In genomic region chr19:5606196-5606595, GRCm38 (mm10) we compare ENCODE assay signal across 29 mouse cellular contexts. TPM values are rescaled to one million over a fixed set of nuclear protein-coding genes. Genes with fewer than 3 reads are reported as not detected.
A peak's percentile ranks its signal among the peaks of the same experiment; 100 is the strongest.
DNase-seq lines count a peak whose midpoint lies in the region; ATAC-seq lines count a peak whose summit lies in the region.
"Had no signal": no experiment of that assay in that cellular context is flagged by ENCODE, and none has a peak within 500 bp of the region (broad histone marks: within the 10 kb centered on the region; RNA-seq: fewer than 3 reads in every experiment).

No protein-coding gene starts in this region.

- 90% methylated on average over 8 of the region's 8 CpGs for WGBS in hindbrain, embryonic 14.5 days

- H3K36me3 ChIP-seq in hindbrain, embryonic 14.5 days (replicated peaks; ENCODE audit: control insufficient read depth, insufficient read depth): peaks cover 62% of the 10 kb centered on the region

- intact Hi-C loops in heart, postnatal 25 days (cut with DNase I): no loop called here

- H3K4me1 ChIP-seq in hindbrain, embryonic 14.5 days (replicated peaks; ENCODE audit: control insufficient read depth, insufficient read depth, low read length): peaks cover 36% of the 10 kb centered on the region

- peak; percentile 32 for DNase-seq in adrenal gland, postnatal 14 days
- DNase-seq in adrenal gland, adult (ENCODE audit: inconsistent age in 2 of 2, low spot score in 1 of 2): no peak
- peak; percentile 25 for DNase-seq in heart, postnatal 4 days
- no peak for DNase-seq in heart, postnatal 25 days (ENCODE audit: low spot score)
- peak; percentile 42 for DNase-seq in lung, postnatal 10 days
- DNase-seq in lung, postnatal 36 days: no peak
- peak; percentile 21 for DNase-seq in retina, embryonic 14.5 days (ENCODE audit: low spot score)
- no peak for DNase-seq in hindbrain, embryonic 14.5 days (ENCODE audit: low spot score)
- DNase-seq: cerebellum, adult 8-10 months; kidney, adult 2 months; kidney, postnatal 10 days; left cerebral cortex, postnatal 4 days; midbrain, embryonic 14.5 days; thymus, postnatal 36 days had no signal

- H3K4me2 ChIP-seq in hindbrain, embryonic 14.5 days (replicated peaks): no peak overlapping the region
- H3K4me2 ChIP-seq: embryonic facial prominence, embryonic 12.5 days; forebrain, embryonic 15.5 days; liver, embryonic 11.5 days; lung, embryonic 15.5 days had no signal

- no peak overlapping the region for H3K27ac ChIP-seq in hindbrain, embryonic 14.5 days
- H3K27ac ChIP-seq: embryonic facial prominence, embryonic 12.5 days; forebrain, embryonic 15.5 days; lung, embryonic 15.5 days had no signal

- no peak overlapping the region for H3K9ac ChIP-seq in hindbrain, embryonic 14.5 days
- H3K9ac ChIP-seq: embryonic facial prominence, embryonic 12.5 days; forebrain, embryonic 15.5 days; lung, embryonic 15.5 days had no signal

- no peak overlapping the region for H3K4me3 ChIP-seq in hindbrain, embryonic 14.5 days (replicated peaks; ENCODE audit: low read length)
- H3K4me3 ChIP-seq: embryonic facial prominence, embryonic 12.5 days; erythroblast, embryonic 14.5 days; forebrain, embryonic 15.5 days; lung, embryonic 15.5 days had no signal

- H3K27me3 ChIP-seq in hindbrain, embryonic 14.5 days (ENCODE audit: control insufficient read depth, insufficient read depth, low read length): no peaks in the 10 kb centered on the region
- H3K27me3 ChIP-seq: embryonic facial prominence, embryonic 12.5 days; forebrain, embryonic 15.5 days; lung, embryonic 15.5 days had no signal

- no peaks in the 10 kb centered on the region for H3K9me3 ChIP-seq in hindbrain, embryonic 14.5 days (ENCODE audit: control insufficient read depth, low read length)
- H3K9me3 ChIP-seq: embryonic facial prominence, embryonic 12.5 days; forebrain, embryonic 15.5 days; G1E; lung, embryonic 15.5 days had no signal

- ATAC-seq in hindbrain, embryonic 14.5 days (ENCODE audit: low FRiP score): no peak
- ATAC-seq: CD4-positive, CD25-positive, alpha-beta regulatory T cell, adult 4 months; forebrain, embryonic 15.5 days had no signal

RNA-seq across cellular contexts. Expression of gene Kat5, which starts 3.8 kb away (rescaled TPM):
- total RNA-seq in adrenal gland, postnatal 14 days (2021): 54.8 and 62.0 TPM in 2 replicates
- 10 to 100 TPM; 38.3 to 49.2 TPM for total RNA-seq in heart, postnatal 4 days (2021)
- total RNA-seq in heart, postnatal 25 days (2021): 10 to 100 TPM; 24.8 to 26.5 TPM
- polyA plus RNA-seq in hindbrain, embryonic 14.5 days (2014; fragmentation: Nextera tagmentation; extraction: Ambion mirVana): 38.4 and 41.0 TPM in 2 replicates

RNA-seq across cellular contexts. Expression of gene Rnaseh2c, which starts 4.5 kb away (rescaled TPM):
- 106 and 113 TPM in 2 replicates for total RNA-seq in adrenal gland, postnatal 14 days (2021)
- 10 to 100 TPM; 92.4 to 94.5 TPM for total RNA-seq in heart, postnatal 4 days (2021)
- total RNA-seq in heart, postnatal 25 days (2021): 10 to 100 TPM; 43.7 to 49.7 TPM
- polyA plus RNA-seq in hindbrain, embryonic 14.5 days (2014; fragmentation: Nextera tagmentation; extraction: Ambion mirVana): 55.1 and 55.3 TPM in 2 replicates

RNA-seq across cellular contexts. Expression of gene Rela, which starts 31.1 kb away (rescaled TPM):
- total RNA-seq in adrenal gland, postnatal 14 days (2021): 60.7 and 65.1 TPM in 2 replicates
- 10 to 100 TPM; 33.0 to 38.6 TPM for total RNA-seq in heart, postnatal 4 days (2021)
- 10 to 100 TPM; 22.7 to 29.9 TPM for total RNA-seq in heart, postnatal 25 days (2021)
- 30.2 and 31.0 TPM in 2 replicates for polyA plus RNA-seq in hindbrain, embryonic 14.5 days (2014; fragmentation: Nextera tagmentation; extraction: Ambion mirVana)

RNA-seq across cellular contexts. Expression of gene Ap5b1, which starts 38.4 kb away (rescaled TPM):
- 7.3 and 8.0 TPM in 2 replicates for total RNA-seq in adrenal gland, postnatal 14 days (2021)
- total RNA-seq in heart, postnatal 4 days (2021): 1 to 10 TPM; 3.8 to 4.6 TPM
- total RNA-seq in heart, postnatal 25 days (2021): 1 to 10 TPM; 3.0 to 3.2 TPM
- polyA plus RNA-seq in hindbrain, embryonic 14.5 days (2014; fragmentation: Nextera tagmentation; extraction: Ambion mirVana): 3.8 and 4.0 TPM in 2 replicates

RNA-seq across cellular contexts. Expression of gene Ovol1, which starts 45.8 kb away (rescaled TPM):
- not detected in 2 replicates for total RNA-seq in adrenal gland, postnatal 14 days (2021)
- not detected for total RNA-seq in heart, postnatal 4 days (2021)
- total RNA-seq in heart, postnatal 25 days (2021): not detected
- 0.07 and 0.15 TPM in 2 replicates for polyA plus RNA-seq in hindbrain, embryonic 14.5 days (2014; fragmentation: Nextera tagmentation; extraction: Ambion mirVana)
- total RNA-seq: adrenal gland, adult 18-20 months; common myeloid progenitor, adult 5-6 weeks; gastrocnemius, adult 18-20 months; hematopoietic stem cell, adult 5-6 weeks; layer of hippocampus, adult 18-20 months; left cerebral cortex, postnatal 4 days; megakaryocyte progenitor cell, adult 5-6 weeks had no signal
- polyA plus RNA-seq: CD4-positive, CD25-positive, alpha-beta regulatory T cell, adult 4 months; forebrain, embryonic 15.5 days; G1E; heart, embryonic 14.5 days; midbrain, embryonic 14.5 days; neural tube, embryonic 14.5 days had no signal

Comparison
In these comparisons a context has a peak if more than half of its experiments do, and no peak if none do; other contexts are left out.
1. DNase-seq: peak in adrenal gland, postnatal 14 days (single experiment), heart, postnatal 4 days (single experiment), lung, postnatal 10 days (single experiment) and retina, embryonic 14.5 days (single experiment); none in adrenal gland, adult (0 of 2), heart, postnatal 25 days (single experiment), lung, postnatal 36 days (single experiment) and hindbrain, embryonic 14.5 days (single experiment).